Mouse (Mus musculus): ENCODE results near the gene Gm19935. TPM values are rescaled to one million over a fixed set of nuclear protein-coding genes. Genes with fewer than 3 reads are reported as not detected.

Gene Gm19935
- not detected in 2 replicates for polyA plus RNA-seq (2012; ENCODE audit: low replicate concordance)

DNA sequence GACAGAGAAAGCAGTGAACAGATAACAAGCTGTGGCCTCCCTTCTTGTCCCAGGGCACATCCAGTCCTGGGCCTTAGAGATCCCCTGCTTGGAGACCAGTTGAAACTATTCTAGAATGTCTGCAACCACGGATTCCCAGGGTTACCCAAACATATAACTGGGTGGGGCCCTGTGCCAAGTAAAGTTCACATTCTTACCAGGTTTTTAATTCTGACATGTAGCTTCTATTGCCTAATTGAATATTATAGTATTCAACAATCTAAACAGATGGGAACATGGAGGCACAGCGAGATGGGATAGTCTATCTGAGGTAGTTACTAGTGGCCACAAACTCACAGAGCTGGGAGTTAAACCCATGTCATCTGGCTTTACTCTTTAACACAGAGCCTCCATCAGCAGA, at the start of gene Gm19935:
TSS of gene Gm19935 (minus strand) at position 101 of the 400 bp plus-strand sequence.

DNA sequence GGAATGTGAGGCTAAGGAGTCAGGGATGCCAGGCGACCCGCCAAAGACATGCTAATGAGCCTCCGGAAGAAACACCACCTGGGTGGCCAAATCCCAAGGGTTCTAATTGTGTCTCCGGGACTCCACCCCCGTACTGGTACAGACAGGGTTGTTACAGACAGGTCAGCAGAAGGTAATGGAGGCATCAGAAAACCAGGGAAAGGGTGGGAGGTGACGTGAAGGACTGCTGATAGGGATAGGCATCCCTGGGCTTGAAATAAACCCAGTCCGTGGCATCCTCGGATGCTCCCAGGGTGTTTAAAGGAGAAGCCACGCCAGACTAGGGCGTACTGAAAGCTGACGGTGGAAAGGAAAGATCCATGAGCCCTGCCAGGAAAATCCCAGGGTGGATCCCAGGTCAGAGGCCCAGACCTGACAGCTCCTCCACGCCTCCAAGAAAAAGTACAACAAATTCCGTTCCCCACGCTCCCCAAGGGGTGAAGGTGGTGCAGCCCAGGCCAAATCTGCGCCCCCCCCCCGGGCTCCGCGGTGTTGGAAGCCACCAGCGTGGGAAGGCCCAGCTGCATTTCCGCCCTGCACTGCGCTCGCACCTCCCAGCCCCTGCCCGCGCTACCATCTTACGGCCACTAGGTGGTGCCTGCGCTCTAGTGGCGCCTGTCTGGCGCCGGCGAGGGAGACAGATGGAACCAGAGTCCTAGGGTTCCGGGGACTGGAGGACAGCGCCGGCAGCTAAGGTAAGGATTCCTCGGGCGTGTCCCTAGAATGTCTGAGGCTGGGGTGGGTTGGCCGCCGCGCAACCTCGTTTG, 11.2 kb upstream of the Gm19935 start, which contains the start of gene Chd9:
TSS of gene Chd9 (plus strand) at position 172 of the 806 bp plus-strand sequence.

Other genes with a start within 250 kb of the Gm19935 start
- 3.6 and 23.8 TPM in 2 replicates for gene Chd9, start 11.0 kb upstream of the Gm19935 start, polyA plus RNA-seq (2012; ENCODE audit: low replicate concordance)

Measured in leukemia stem cell, adult 10-12 weeks (primary cell).